Mouse (Mus musculus) forebrain, embryonic 11.5 days (tissue): ENCODE measurements around the gene Grem1. TPM values are rescaled to one million over a fixed set of nuclear protein-coding genes. Genes with fewer than 3 reads are reported as not detected.
A peak's percentile ranks its signal among the peaks of the same experiment; 100 is the strongest.

Experiments
- ATAC-seq: fragments of 200-750 bp; cut with Nextera tagmentation; replicated peaks from 2 replicates; pipeline ENCODE4 v1.8.0; 2017; ENCODE audit warnings: moderate TSS enrichment; ENCODE audit not compliant: low FRiP score
- DNase-seq: peaks from one replicate; pipeline ENCODE4 v3.0.0-alpha.2; 2017; ENCODE audit warnings: low spot score
- H3K27ac ChIP-seq: fragments of 300-500 bp; sonication (generic); 2 replicates; pipeline ENCODE4 v1.5.1; 2014; ENCODE audit warnings: low read depth, low read length
- H3K27me3 ChIP-seq: fragments of 300-500 bp; sonication (generic); 2 replicates; pipeline ENCODE4 v1.6.1; 2014; ENCODE audit warnings: mild to moderate bottlenecking, low read length, mixed read lengths; ENCODE audit not compliant: control insufficient read depth, insufficient read depth
- H3K36me3 ChIP-seq: fragments of 300-500 bp; sonication (generic); 2 replicates; pipeline ENCODE4 v1.6.1; 2014; ENCODE audit warnings: mild to moderate bottlenecking, low read length, moderate library complexity, mixed read lengths; ENCODE audit not compliant: control insufficient read depth, insufficient read depth
- H3K4me1 ChIP-seq: fragments of 300-500 bp; sonication (generic); replicated peaks from 2 replicates; pipeline ENCODE4 v1.6.1; 2014; ENCODE audit warnings: low read length, mixed read lengths; ENCODE audit not compliant: control insufficient read depth, insufficient read depth
- H3K4me2 ChIP-seq: fragments of 300-500 bp; sonication (generic); 2 replicates; pipeline ENCODE4 v1.6.1; 2014; ENCODE audit warnings: low read depth, mild to moderate bottlenecking, low read length, moderate library complexity, mixed read lengths; ENCODE audit not compliant: severe bottlenecking
- H3K4me3 ChIP-seq: fragments of 300-500 bp; sonication (generic); 2 replicates; pipeline ENCODE4 v1.5.1; 2014; ENCODE audit warnings: low read depth, low read length
- H3K9ac ChIP-seq: fragments of 300-500 bp; sonication (generic); 2 replicates; pipeline ENCODE4 v1.6.1; 2014; ENCODE audit warnings: low read length
- H3K9me3 ChIP-seq: fragments of 300-500 bp; sonication (generic); 2 replicates; pipeline ENCODE4 v1.6.1; 2016; ENCODE audit warnings: low read length, mixed read lengths; ENCODE audit not compliant: control insufficient read depth
- WGBS: fragments of 180-500 bp; shearing (Covaris S2); extraction: QIAGEN DNeasy Blood & Tissue Kit; methylation state at CpG from one replicate; pipeline ENCODE4 v1.1.7; 2014; 5-methylcytosine and 5-hydroxymethylcytosine counted together
- polyA plus RNA-seq: library from polyadenylated mRNA; unstranded; fragments of >200 nt; fragmentation: Nextera tagmentation; extraction: Ambion mirVana; gene quantifications from 2 replicates; pipeline ENCODE4 v1.2.1, GENCODE M21; 2014

Grem1 gene
- polyA plus RNA-seq, 1 experiment from 2014 or later, result 0.69 TPM

DNA sequence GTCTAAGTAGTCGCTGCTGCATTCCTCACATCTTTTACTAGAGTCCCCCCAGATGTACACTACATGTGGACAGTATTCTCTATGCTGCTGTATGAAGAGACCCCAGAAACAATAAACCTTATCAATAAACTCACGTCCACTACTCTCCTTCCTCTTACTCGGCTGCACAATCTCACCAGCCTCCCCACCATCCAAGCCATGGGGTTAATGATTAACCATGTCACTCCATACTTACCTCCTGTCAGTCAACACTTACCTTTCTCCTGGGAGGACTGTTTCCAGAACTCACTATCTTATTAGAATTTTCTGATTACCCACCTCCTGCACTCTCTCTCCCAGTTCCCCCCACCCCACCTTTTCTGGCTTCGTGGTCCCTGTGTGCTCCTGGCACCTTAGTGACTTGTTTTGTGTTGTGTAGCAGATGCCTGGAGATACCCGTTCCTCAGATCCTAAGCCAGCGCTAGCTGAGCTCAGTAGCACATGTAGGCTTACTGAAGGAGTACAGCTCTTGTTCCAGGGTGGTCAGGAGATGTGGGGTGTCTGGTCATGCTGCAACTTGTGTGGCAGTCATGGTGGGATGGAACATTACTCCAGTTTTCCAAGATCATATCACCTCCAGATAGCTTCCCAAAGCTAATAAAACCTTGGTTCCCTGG, 15.8 kb upstream of the Grem1 start:
- 83% methylated on average over 6 of the region's 6 CpGs for WGBS
- Histone ChIP-seq H3K4me3 (no peak overlapping the region), H3K9me3 (no peaks in the 10 kb centered on the region), H3K27ac (no peak overlapping the region), H3K36me3 (no peaks in the 10 kb centered on the region), H3K4me2 (no peak overlapping the region), H3K27me3 (no peaks in the 10 kb centered on the region), H3K4me1 (no peaks in the 10 kb centered on the region), H3K9ac (no peak overlapping the region)
- ATAC-seq, result no peak
- no peak for DNase-seq

DNA sequence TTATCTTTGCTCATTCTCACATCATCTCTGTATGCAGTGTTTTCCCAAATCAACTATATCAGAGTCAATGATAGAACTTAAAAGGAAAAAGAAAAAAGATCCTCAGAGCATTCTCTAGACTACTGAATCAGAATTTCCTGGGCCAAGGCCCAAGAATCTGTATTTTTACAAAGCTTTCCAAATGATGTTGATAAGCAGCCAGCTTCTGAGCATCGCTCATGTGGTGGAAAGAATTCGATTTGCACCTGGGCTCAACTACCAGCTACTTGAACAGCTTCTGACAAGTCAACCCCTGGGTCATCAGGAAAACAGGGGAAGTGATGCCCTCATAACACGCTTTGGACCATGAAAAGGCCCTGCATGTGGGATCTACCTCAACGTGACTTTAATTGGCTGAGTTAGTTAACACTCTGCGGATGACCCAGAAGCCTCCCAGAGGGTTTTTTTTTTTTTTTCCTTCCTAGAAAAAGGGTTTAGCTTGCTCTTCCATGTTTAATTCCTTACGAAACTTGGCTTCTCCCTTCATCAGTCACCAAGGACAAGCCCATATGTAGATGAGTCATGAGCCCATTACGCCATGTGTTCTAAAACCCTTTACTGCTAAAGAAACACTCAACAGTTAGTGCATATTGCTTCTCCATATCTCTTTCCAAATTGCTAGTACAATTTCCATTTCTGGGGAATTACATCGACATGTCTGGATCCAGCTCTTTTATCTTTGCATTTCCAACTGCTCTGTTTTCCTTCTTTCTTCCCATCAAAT, 10.3 kb upstream of the Grem1 start:
- H3K4me3 ChIP-seq, result no peak overlapping the region
- 90% methylated on average over 8 of the region's 8 CpGs for WGBS
- ATAC-seq, result no peak

DNA sequence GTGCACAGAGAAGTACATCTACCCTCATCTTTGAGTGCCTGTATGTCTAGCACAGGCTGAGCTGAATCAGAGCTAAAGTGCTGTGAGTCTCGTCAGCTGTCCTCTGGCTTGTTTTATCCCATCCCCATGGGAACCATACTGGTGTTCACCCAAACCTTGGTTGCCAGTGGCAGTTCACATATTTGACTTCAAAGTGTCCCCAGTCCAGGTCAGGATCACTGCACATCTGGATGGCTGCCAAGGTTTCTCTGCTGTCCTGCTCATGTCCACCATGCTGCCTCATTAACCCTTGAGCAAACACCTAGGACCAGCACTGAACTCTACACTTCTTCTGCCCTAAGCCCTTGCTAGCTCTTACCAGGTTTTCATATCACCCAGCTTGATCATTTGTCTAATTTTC, 7.4 kb upstream of the Grem1 start:
- ATAC-seq (no peak), DNase-seq (no peak)
- Histone ChIP-seq H3K4me2 (no peak overlapping the region), H3K9ac (no peak overlapping the region), H3K27ac (no peak overlapping the region), H3K4me1 (no peaks in the 10 kb centered on the region), H3K9me3 (no peaks in the 10 kb centered on the region), H3K36me3 (no peaks in the 10 kb centered on the region), H3K4me3 (no peak overlapping the region), H3K27me3 (no peaks in the 10 kb centered on the region)
- WGBS, result 83% methylated on average over 1 of the region's 1 CpGs

More for the DNA sequence above, 10.3 kb upstream of the Grem1 start:
- no peak overlapping the region for H3K9ac ChIP-seq
- H3K27me3 ChIP-seq, result no peaks in the 10 kb centered on the region
- H3K9me3 ChIP-seq, result no peaks in the 10 kb centered on the region
- DNase-seq, result no peak
- H3K4me2 ChIP-seq, result no peak overlapping the region
- no peak overlapping the region for H3K27ac ChIP-seq
- no peaks in the 10 kb centered on the region for H3K4me1 ChIP-seq
- no peaks in the 10 kb centered on the region for H3K36me3 ChIP-seq

- Histone ChIP-seq H3K4me2 (no peak overlapping the region), H3K4me1 (no peaks in the 10 kb centered on the region), H3K27me3 (no peaks in the 10 kb centered on the region; the same call in 1 of the 2 replicates), H3K4me3 (no peak overlapping the region), H3K9ac (no peak overlapping the region), H3K36me3 (no peaks in the 10 kb centered on the region), H3K9me3 (no peaks in the 10 kb centered on the region), H3K27ac (no peak overlapping the region)
- no peak for ATAC-seq
- DNase-seq, result no peak
- 84% methylated on average over 5 of the region's 5 CpGs for WGBS
Observed at GRCm38 (mm10) chr2:113764968-113765367, 6.5 kb upstream of the Grem1 start.

DNA sequence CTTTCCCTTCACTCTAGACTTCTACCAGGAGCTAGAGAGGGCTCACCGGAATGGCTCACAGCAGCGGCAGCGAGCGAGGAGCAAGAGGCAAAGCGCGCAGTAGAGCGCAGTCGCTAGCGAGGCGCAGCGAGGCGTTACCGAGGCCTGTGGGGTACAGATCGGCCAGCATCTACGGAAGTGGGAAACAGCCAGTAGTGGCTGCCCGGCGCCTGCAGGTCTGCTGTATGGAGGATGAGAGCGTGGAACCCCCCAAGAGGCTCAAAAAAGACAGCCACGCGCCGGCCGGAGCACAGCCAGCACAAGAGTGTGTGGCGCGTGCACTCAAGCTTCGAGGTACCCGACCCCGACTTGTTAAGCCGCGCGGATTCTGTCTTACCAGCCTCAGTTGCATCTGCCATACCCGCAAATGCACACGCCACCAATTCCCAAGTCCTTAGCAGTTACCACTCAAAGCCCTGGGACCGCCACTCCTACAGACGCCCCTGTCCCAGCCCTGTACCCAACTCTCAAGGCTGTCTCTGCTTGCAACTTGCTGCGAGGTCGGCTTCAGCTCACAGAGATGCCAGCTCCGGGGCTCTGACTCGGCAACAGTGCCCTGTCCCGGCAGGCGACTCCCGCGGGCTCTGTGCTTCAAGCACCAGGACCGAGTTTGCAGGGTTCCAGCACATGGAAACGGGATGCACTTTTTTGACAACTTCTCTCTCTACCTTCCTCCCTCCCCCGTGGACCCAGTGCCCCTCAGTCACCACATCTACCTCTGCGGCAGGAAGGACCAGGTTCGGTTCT, 728 bp downstream of the Grem1 start:
- H3K36me3 ChIP-seq, result no peaks in the 10 kb centered on the region
- no peak overlapping the region for H3K27ac ChIP-seq
- H3K9ac ChIP-seq, result peak overlapping the region; percentile 27
- H3K4me3 ChIP-seq, result peak overlapping the region; percentile 47
- peaks cover 7% of the 10 kb centered on the region; the same call in 1 of the 2 replicates for H3K4me1 ChIP-seq
- H3K9me3 ChIP-seq, result no peaks in the 10 kb centered on the region
- peaks cover 32% of the 10 kb centered on the region for H3K27me3 ChIP-seq
- ATAC-seq (peak; percentile 52), DNase-seq (peak; percentile 74)
- H3K4me2 ChIP-seq, result peak overlapping the region; percentile 93
- WGBS, result under 1% methylated on average over 47 of the region's 47 CpGs

- H3K9ac ChIP-seq, result peak overlapping the region; percentile 25
Observed at GRCm38 (mm10) chr2:113756924-113757524, 1.4 kb downstream of the Grem1 start.

GRCm38 (mm10) chr2:113749721-113750120, 8.7 kb downstream of the Grem1 start:
- no peaks in the 10 kb centered on the region for H3K36me3 ChIP-seq
- H3K9ac ChIP-seq, result no peak overlapping the region
- H3K4me3 ChIP-seq, result no peak overlapping the region
- 85% methylated on average over 12 of the region's 12 CpGs for WGBS
- no peaks in the 10 kb centered on the region for H3K4me1 ChIP-seq
- ATAC-seq, result 0 out of 2 replicates have a peak, but pooled peaks have one; percentile 36
- no peaks in the 10 kb centered on the region for H3K9me3 ChIP-seq
- H3K27me3 ChIP-seq, result no peaks in the 10 kb centered on the region
- no peak for DNase-seq
- no peak overlapping the region for H3K27ac ChIP-seq
- no peak overlapping the region for H3K4me2 ChIP-seq

More at GRCm38 (mm10) chr2:113756924-113757524, 1.4 kb downstream of the Grem1 start:
- Histone ChIP-seq H3K4me1 (peaks cover 7% of the 10 kb centered on the region; the same call in 1 of the 2 replicates), H3K9me3 (no peaks in the 10 kb centered on the region), H3K27ac (no peak overlapping the region), H3K27me3 (peaks cover 32% of the 10 kb centered on the region), H3K36me3 (no peaks in the 10 kb centered on the region), H3K4me3 (peak overlapping the region; percentile 47), H3K4me2 (peak overlapping the region; percentile 93)
- ATAC-seq (no peak), DNase-seq (peak; percentile 53)
- WGBS, result 1% methylated on average over 12 of the region's 12 CpGs

DNA sequence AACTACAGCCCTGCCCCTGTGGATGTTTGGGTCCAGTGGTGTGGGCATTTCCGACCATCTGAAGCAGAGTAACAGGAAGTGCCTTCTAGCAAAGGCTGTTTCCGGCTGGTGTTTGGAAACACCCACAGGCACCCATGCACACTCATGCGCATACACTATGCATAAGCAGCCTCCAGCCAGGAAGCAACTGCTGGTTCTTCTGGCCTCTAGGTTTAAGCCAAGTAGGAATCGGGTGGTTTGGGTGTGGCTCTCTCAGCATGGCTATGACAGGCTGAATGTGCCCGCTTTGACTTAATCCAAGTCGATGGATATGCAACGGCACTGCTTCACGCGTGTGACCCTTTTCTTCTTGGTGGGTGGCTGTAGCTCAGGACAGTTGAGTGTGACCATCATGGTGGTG, 9.1 kb downstream of the Grem1 start:
- H3K4me3 ChIP-seq, result no peak overlapping the region
- no peaks in the 10 kb centered on the region for H3K4me1 ChIP-seq
- H3K27ac ChIP-seq, result no peak overlapping the region
- H3K4me2 ChIP-seq, result no peak overlapping the region
- no peak for DNase-seq
- no peaks in the 10 kb centered on the region for H3K36me3 ChIP-seq
- H3K9me3 ChIP-seq, result no peaks in the 10 kb centered on the region
- 95% methylated on average over 9 of the region's 9 CpGs for WGBS
- no peak for ATAC-seq
- H3K9ac ChIP-seq, result no peak overlapping the region
- H3K27me3 ChIP-seq, result no peaks in the 10 kb centered on the region
